In genomic region chr11:59786444-59787198, GRCm38 (mm10) we compare ENCODE assay signal across 9 mouse cellular contexts. TPM values are rescaled to one million over a fixed set of nuclear protein-coding genes. Genes with fewer than 3 reads are reported as not detected.
DNase-seq lines count a peak whose midpoint lies in the region; ATAC-seq and TF ChIP-seq lines count a peak whose summit lies in the region.
"Had no signal": no experiment of that assay in that cellular context is flagged by ENCODE, and none has a peak within 500 bp of the region (broad histone marks: within the 10 kb centered on the region; RNA-seq: fewer than 3 reads in every experiment).

No protein-coding gene starts in this region.

- TF ChIP-seq POLR2A in MEL (IDR thresholded peaks at IDR 0.05; ENCODE audit: control insufficient read depth in 1 of 2, insufficient read depth in 1 of 2, low read depth in 1 of 2, low read length in 2 of 2, poor library complexity in 1 of 2) = no peak

- TF ChIP-seq CTCF in MEL (IDR thresholded peaks at IDR 0.05 in 2 of 3, conservative IDR thresholded peaks at IDR 0.05 in 1 of 3; ENCODE audit: control insufficient read depth in 1 of 3, insufficient read depth in 1 of 3, low read depth in 2 of 3, low read length in 3 of 3, poor library complexity in 1 of 3, severe bottlenecking in 1 of 3) = no peak

- DNase-seq in heart, embryonic 10.5 days (ENCODE audit: low spot score) = no peak
- no peak for DNase-seq in heart, postnatal 14 days
- DNase-seq in MEL (ENCODE audit: low read depth, low spot score) = peak; percentile 32
- DNase-seq in lung, postnatal 36 days = peak; percentile 41
- no peak for DNase-seq in spleen, postnatal 4 days (ENCODE audit: low spot score in 2 of 2)
- DNase-seq in frontal cortex, postnatal 36 days (ENCODE audit: low spot score in 2 of 2) = no peak
- DNase-seq in spleen, postnatal 36 days (ENCODE audit: low spot score in 2 of 2) = no peak

- peak overlapping the region; percentile 71 for H3K9ac ChIP-seq in MEL (ENCODE audit: control insufficient read depth, low read depth, low read length, poor library complexity, severe bottlenecking)
- peak overlapping the region; percentile 72 for H3K9ac ChIP-seq in hindbrain, embryonic 13.5 days

- 48% methylated on average over 15 of the region's 15 CpGs for WGBS in heart, embryonic 10.5 days
- WGBS in hindbrain, embryonic 13.5 days = 55% methylated on average over 15 of the region's 15 CpGs

- no peak for TF ChIP-seq EP300 in MEL (IDR thresholded peaks at IDR 0.05; ENCODE audit: low read depth in 1 of 2, low read length in 2 of 2)

- H3K4me3 ChIP-seq in heart, embryonic 10.5 days = peak overlapping the region; percentile 69
- peak overlapping the region; percentile 51 to 67 for H3K4me3 ChIP-seq in MEL (ENCODE audit: control insufficient read depth in 1 of 2, insufficient read depth in 1 of 2, low read depth in 2 of 2, low read length in 2 of 2)
- peak overlapping the region; percentile 47 for H3K4me3 ChIP-seq in hindbrain, embryonic 13.5 days

- 0 out of 2 replicates have a peak, but pooled peaks have one; percentile 29 for ATAC-seq in hindbrain, embryonic 13.5 days (ENCODE audit: low FRiP score)

- peaks cover 30% of the 10 kb centered on the region for H3K4me1 ChIP-seq in heart, embryonic 10.5 days
- H3K4me1 ChIP-seq in MEL (ENCODE audit: control insufficient read depth in 1 of 2, insufficient read depth in 2 of 2, low read length in 2 of 2) = peaks cover 0 to 6% of the 10 kb centered on the region in 2 experiments; a peak in 2 of 4 replicates
- H3K4me1 ChIP-seq in hindbrain, embryonic 13.5 days (replicated peaks) = peaks cover 15% of the 10 kb centered on the region

- H3K4me2 ChIP-seq in hindbrain, embryonic 13.5 days = peak overlapping the region; percentile 91

- no peak for TF ChIP-seq RAD21 in MEL (IDR thresholded peaks at IDR 0.05; ENCODE audit: low read depth, low read length)

- H3K79me2 ChIP-seq in MEL (ENCODE audit: control insufficient read depth, insufficient read depth, low read length, poor library complexity) = no peaks in the 10 kb centered on the region

- peaks cover 32% of the 10 kb centered on the region for H3K27me3 ChIP-seq in heart, embryonic 10.5 days (ENCODE audit: insufficient read depth, poor library complexity, severe bottlenecking)
- no peaks in the 10 kb centered on the region for H3K27me3 ChIP-seq in MEL (ENCODE audit: control insufficient read depth in 1 of 2, insufficient read depth in 2 of 2, low read length in 2 of 2)
- peaks cover 38% of the 10 kb centered on the region for H3K27me3 ChIP-seq in hindbrain, embryonic 13.5 days
- H3K27me3 ChIP-seq: CH12.LX had no signal

- H3K9me3 ChIP-seq in heart, embryonic 10.5 days = no peaks in the 10 kb centered on the region
- H3K9me3 ChIP-seq in MEL (replicated peaks; ENCODE audit: insufficient read depth, low read length) = no peaks in the 10 kb centered on the region
- no peaks in the 10 kb centered on the region for H3K9me3 ChIP-seq in hindbrain, embryonic 13.5 days

- intact Hi-C loops in heart, postnatal 14 days (cut with DNase I) = no loop called here

- peak overlapping the region; percentile 84 for H3K27ac ChIP-seq in heart, embryonic 10.5 days
- H3K27ac ChIP-seq in MEL (ENCODE audit: control insufficient read depth, low read depth, low read length) = no peak overlapping the region
- no peak overlapping the region for H3K27ac ChIP-seq in hindbrain, embryonic 13.5 days

- peaks cover 7% of the 10 kb centered on the region for H3K36me3 ChIP-seq in heart, embryonic 10.5 days
- H3K36me3 ChIP-seq in MEL (ENCODE audit: control insufficient read depth in 1 of 2, insufficient read depth in 2 of 2, low read length in 2 of 2) = peaks cover 0 to under 1% of the 10 kb centered on the region in 2 experiments; a peak in 1 of 4 replicates
- H3K36me3 ChIP-seq in hindbrain, embryonic 13.5 days = peaks cover 7% of the 10 kb centered on the region

TF ChIP-seq in MEL, 35 proteins besides CTCF, POLR2A, EP300 and RAD21:
- TF ChIP-seq MAZ (IDR thresholded peaks at IDR 0.05; ENCODE audit: low read depth, low read length) (no peak), JUND (IDR thresholded peaks at IDR 0.05; ENCODE audit: low read depth, low read length) (no peak)
TF ChIP-seq in MEL: peak in this region for 0.

RNA-seq across cellular contexts. Expression of gene Pld6, which starts 0.8 kb away (rescaled TPM):
- polyA plus RNA-seq in heart, embryonic 10.5 days (2016; fragmentation: Nextera tagmentation; extraction: Ambion mirVana) = 5.3 and 6.5 TPM in 2 replicates
- under 1 TPM; 0.54 to 0.76 TPM for total RNA-seq in heart, postnatal 14 days (2021)
- 2.0 and 3.1 TPM in 2 replicates for total RNA-seq in MEL (2012; rRNA removed)
- 1 to 10 TPM in 1 of 2 experiments, not detected in 1; 5.5 TPM for polyA plus RNA-seq in MEL (2012; ENCODE audit: insufficient read depth in 1 of 2, insufficient read length in 2 of 2, low read depth in 1 of 2, low replicate concordance in 2 of 2, missing spikeins in 1 of 2)
- 4.7 and 5.0 TPM in 2 replicates for polyA plus RNA-seq in hindbrain, embryonic 13.5 days (2015; fragmentation: Nextera tagmentation; extraction: Ambion mirVana)
- total RNA-seq: CH12.LX had no signal

RNA-seq across cellular contexts. Expression of gene Flcn, which starts 23.2 kb away (rescaled TPM):
- 24.7 and 25.0 TPM in 2 replicates for polyA plus RNA-seq in heart, embryonic 10.5 days (2016; fragmentation: Nextera tagmentation; extraction: Ambion mirVana)
- total RNA-seq in heart, postnatal 14 days (2021) = 10 to 100 TPM; 42.7 to 43.5 TPM
- total RNA-seq in MEL (2012; rRNA removed) = 33.7 and 36.3 TPM in 2 replicates
- polyA plus RNA-seq in MEL (2012; ENCODE audit: insufficient read depth in 1 of 2, insufficient read length in 2 of 2, low read depth in 1 of 2, low replicate concordance in 2 of 2, missing spikeins in 1 of 2) = 10 to 100 TPM in 1 of 2 experiments, not detected in 1; 36.1 TPM
- 39.6 and 41.0 TPM in 2 replicates for polyA plus RNA-seq in hindbrain, embryonic 13.5 days (2015; fragmentation: Nextera tagmentation; extraction: Ambion mirVana)

RNA-seq across cellular contexts. Expression of gene Nt5m, which starts 52.6 kb away (rescaled TPM):
- 39.4 and 39.9 TPM in 2 replicates for polyA plus RNA-seq in heart, embryonic 10.5 days (2016; fragmentation: Nextera tagmentation; extraction: Ambion mirVana)
- total RNA-seq in heart, postnatal 14 days (2021) = 10 to 100 TPM; 25.0 to 25.1 TPM
- total RNA-seq in MEL (2012; rRNA removed) = 22.2 and 26.6 TPM in 2 replicates
- polyA plus RNA-seq in MEL (2012; ENCODE audit: insufficient read depth in 1 of 2, insufficient read length in 2 of 2, low read depth in 1 of 2, low replicate concordance in 2 of 2, missing spikeins in 1 of 2) = 10 to 100 TPM in 1 of 2 experiments, not detected in 1; 29.1 TPM
- polyA plus RNA-seq in hindbrain, embryonic 13.5 days (2015; fragmentation: Nextera tagmentation; extraction: Ambion mirVana) = 61.5 and 64.1 TPM in 2 replicates

RNA-seq across cellular contexts. Expression of gene Cops3, which starts 53.0 kb away (rescaled TPM):
- polyA plus RNA-seq in heart, embryonic 10.5 days (2016; fragmentation: Nextera tagmentation; extraction: Ambion mirVana) = 192 and 210 TPM in 2 replicates
- 10 to 100 TPM; 69.5 to 69.9 TPM for total RNA-seq in heart, postnatal 14 days (2021)
- 180 and 181 TPM in 2 replicates for total RNA-seq in MEL (2012; rRNA removed)
- polyA plus RNA-seq in MEL (2012; ENCODE audit: insufficient read depth in 1 of 2, insufficient read length in 2 of 2, low read depth in 1 of 2, low replicate concordance in 2 of 2, missing spikeins in 1 of 2) = 100 to 1,000 TPM in 1 of 2 experiments, not detected in 1; 198 TPM
- 205 and 210 TPM in 2 replicates for polyA plus RNA-seq in hindbrain, embryonic 13.5 days (2015; fragmentation: Nextera tagmentation; extraction: Ambion mirVana)

Comparison
In these comparisons a context has a peak if more than half of its experiments do, and no peak if none do; other contexts are left out.
1. DNase-seq: peak in MEL (single experiment) and lung, postnatal 36 days (single experiment); none in heart, embryonic 10.5 days (single experiment), heart, postnatal 14 days (0 of 2), spleen, postnatal 4 days (0 of 2), frontal cortex, postnatal 36 days (0 of 2) and spleen, postnatal 36 days (0 of 2).
2. Peak in every context shown above with its lines, with median percentiles within 50 percentile points of each other: H3K4me3 ChIP-seq.